Mouse (Mus musculus): ENCODE results near the gene Gm17416. TPM values are rescaled to one million over a fixed set of nuclear protein-coding genes. Genes with fewer than 3 reads are reported as not detected.

The Gm17416 gene
- total RNA-seq, 2 experiments from 2014 or later, result not detected

DNA sequence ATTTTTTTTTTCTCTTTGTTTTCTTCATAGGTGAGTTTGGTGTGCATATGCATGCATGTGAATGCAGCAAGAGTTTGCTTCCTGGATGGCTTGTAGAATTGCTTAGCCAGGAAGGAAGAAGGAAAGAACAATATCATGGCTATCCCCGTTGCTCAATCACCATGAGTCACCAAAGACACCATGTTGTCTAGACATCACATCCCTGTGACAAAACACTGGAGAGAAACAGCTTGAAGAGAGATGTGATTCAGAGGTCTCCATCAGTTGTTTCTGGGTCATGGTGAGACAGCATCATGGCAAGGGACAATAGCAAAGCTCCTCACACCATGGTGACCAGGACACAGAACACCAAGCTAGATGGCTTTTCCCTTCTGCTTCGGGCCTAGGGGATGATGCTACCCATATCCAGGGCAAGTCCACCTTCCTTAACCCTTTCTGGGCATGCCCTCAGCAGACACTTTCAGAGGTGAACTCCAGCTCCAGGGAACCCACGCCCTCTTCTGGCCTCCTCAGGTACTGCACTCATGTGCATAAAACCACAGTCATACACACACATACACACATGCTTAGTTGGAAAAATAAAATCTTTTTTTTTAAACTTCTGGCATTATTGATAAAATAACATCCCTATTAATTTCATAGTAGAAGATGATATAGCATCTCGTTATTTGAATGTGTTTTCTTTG lies 32.3 kb downstream of the Gm17416 start:
- 0 out of 2 replicates have a peak, but pooled peaks have one; percentile 34 for ATAC-seq (replicated peaks; ENCODE audit: poor library complexity)

GRCm38 (mm10) chr2:152604057-152604456 lies 34.9 kb downstream of the Gm17416 start, which contains the start of gene Defb36:
Defb36 (plus strand) TSS chr2:152604327.
- no peak for ATAC-seq (replicated peaks; ENCODE audit: poor library complexity)

DNA sequence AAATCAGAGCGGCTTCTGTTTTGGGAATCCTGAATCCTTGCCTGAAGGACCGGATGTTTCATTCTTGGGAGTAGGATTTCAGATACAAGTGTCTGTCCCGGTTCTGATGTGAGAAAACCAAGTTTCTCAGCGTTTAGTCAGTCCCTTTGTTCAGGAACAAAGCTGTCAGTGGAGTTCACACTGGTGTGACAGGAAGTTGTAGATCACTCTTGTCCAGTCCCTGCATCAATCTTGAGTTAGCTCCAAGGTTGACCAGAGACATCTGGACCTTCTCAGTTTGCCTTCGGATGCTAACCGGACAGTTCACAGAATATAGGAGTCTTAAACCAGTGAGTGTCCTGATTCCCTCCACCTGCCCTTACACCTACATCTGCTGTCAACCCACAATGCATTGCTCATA lies 38.6 kb downstream of the Gm17416 start:
- no peak for ATAC-seq (replicated peaks; ENCODE audit: poor library complexity)

DNA sequence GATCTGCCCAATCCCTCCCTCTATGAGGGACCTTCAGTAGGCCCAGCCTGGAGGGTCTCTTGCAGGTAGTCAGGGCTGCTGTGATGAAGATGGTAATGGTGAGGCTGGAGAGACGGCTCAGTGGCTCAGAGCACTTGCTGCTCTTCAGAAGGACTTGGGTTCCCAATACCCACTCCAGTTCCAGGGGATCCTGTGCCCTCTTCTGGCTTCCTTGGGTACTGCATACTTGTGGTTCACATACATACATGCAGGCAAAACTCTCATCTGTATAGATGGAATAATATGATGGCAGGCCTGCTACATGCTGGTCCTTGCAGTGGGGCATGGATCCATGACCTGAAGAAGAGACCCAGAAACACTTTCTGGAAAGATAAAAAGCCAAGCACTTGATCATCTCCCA lies 39.6 kb downstream of the Gm17416 start:
- no peak for ATAC-seq (replicated peaks; ENCODE audit: poor library complexity)

DNA sequence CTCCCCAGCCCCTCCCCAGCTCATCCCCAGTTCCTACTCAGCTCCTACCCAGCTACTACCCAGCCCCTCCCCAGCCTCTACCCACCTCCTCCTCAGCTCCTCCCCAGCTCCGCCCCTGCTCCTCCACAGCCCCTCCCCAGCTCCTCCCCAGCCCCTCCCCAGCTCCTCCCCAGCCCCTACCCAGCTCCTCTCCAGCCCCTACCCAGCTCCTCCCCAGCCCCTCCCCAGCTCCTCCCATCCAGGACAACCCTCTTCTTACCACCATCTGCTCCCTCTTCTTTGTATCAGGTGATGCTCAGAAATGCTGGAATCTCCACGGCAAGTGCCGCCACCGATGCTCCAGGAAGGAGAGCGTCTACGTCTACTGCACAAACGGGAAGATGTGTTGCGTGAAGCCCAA lies 43.1 kb downstream of the Gm17416 start:
- ATAC-seq (replicated peaks; ENCODE audit: poor library complexity), result no peak

DNA sequence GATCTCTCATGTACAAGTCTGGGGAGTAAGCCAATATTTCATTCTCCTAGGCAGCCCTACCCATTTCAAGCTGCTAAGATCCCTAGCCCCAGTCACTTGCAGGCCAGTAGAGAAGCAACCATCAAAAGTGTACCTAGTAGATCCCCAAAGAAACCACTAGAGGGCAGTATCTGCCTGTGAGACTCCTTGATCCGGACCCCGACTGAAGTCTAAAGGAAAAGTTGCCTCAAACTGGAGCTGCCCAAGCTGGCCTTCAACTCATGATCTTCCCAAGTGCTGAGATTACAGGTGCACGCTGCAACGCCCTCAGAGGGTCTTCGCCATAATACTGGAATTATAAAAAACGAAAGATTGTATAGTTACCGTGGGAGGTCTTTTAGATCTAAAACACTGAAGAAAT lies 46.4 kb downstream of the Gm17416 start:
- ATAC-seq (replicated peaks; ENCODE audit: poor library complexity), result peak; percentile 93

GRCm38 (mm10) chr2:152616470-152616869 lies 47.3 kb downstream of the Gm17416 start:
- ATAC-seq (replicated peaks; ENCODE audit: poor library complexity), result no peak

- no peak for ATAC-seq (replicated peaks; ENCODE audit: poor library complexity)
These were observed 48.2 kb downstream of the Gm17416 start for GRCm38 (mm10) chr2:152617374-152617773.

Other genes starting within 250 kb of the Gm17416 start
- 50.3 and 75.6 TPM in 2 replicates for gene Rbck1, start 236.7 kb upstream of the Gm17416 start, total RNA-seq (2015)
- 66.8 and 67.2 TPM in 2 replicates for gene Rbck1, start 236.7 kb upstream of the Gm17416 start, total RNA-seq (2017)
- gene Trib3, start 225.3 kb upstream of the Gm17416 start, total RNA-seq (2015), result not detected in 2 replicates
- gene Trib3, start 225.3 kb upstream of the Gm17416 start, total RNA-seq (2017), result not detected in 2 replicates
- gene Nrsn2, start 192.7 kb upstream of the Gm17416 start, total RNA-seq (2015), result not detected in 2 replicates
- gene Nrsn2, start 192.7 kb upstream of the Gm17416 start, total RNA-seq (2017), result not detected in 2 replicates
- gene Sox12, start 171.3 kb upstream of the Gm17416 start, total RNA-seq (2015), result 6.8 and 9.0 TPM in 2 replicates
- gene Sox12, start 171.3 kb upstream of the Gm17416 start, total RNA-seq (2017), result 1.9 and 2.2 TPM in 2 replicates
- 5.3 and 5.7 TPM in 2 replicates for gene Zcchc3, start 154.3 kb upstream of the Gm17416 start, total RNA-seq (2015)
- 2.8 and 4.1 TPM in 2 replicates for gene Zcchc3, start 154.3 kb upstream of the Gm17416 start, total RNA-seq (2017)
- not detected in 2 replicates for gene 6820408C15Rik, start 153.8 kb upstream of the Gm17416 start, total RNA-seq (2015)
- 0.29 TPM in 1 of 2 replicates, not detected in the other for gene 6820408C15Rik, start 153.8 kb upstream of the Gm17416 start, total RNA-seq (2017)
- gene Defb23, start 104.7 kb upstream of the Gm17416 start, total RNA-seq (2015), result not detected in 2 replicates
- gene Defb23, start 104.7 kb upstream of the Gm17416 start, total RNA-seq (2017), result not detected in 2 replicates
- not detected in 2 replicates for gene Defb20, start 92.3 kb upstream of the Gm17416 start, total RNA-seq (2015)
- gene Defb20, start 92.3 kb upstream of the Gm17416 start, total RNA-seq (2017), result not detected in 2 replicates
- gene Defb22, start 79.2 kb upstream of the Gm17416 start, total RNA-seq (2015), result not detected in 2 replicates
- not detected in 2 replicates for gene Defb22, start 79.2 kb upstream of the Gm17416 start, total RNA-seq (2017)
- not detected in 2 replicates for gene Defb26, start 57.6 kb upstream of the Gm17416 start, total RNA-seq (2015)
- gene Defb26, start 57.6 kb upstream of the Gm17416 start, total RNA-seq (2017), result not detected in 2 replicates
- not detected in 2 replicates for gene Defb28, start 51.1 kb upstream of the Gm17416 start, total RNA-seq (2015)
- gene Defb28, start 51.1 kb upstream of the Gm17416 start, total RNA-seq (2017), result not detected in 2 replicates
- gene Defb29, start 29.2 kb upstream of the Gm17416 start, total RNA-seq (2015), result not detected in 2 replicates
- not detected in 2 replicates for gene Defb29, start 29.2 kb upstream of the Gm17416 start, total RNA-seq (2017)
- not detected in 2 replicates for gene Defb21, start 3.4 kb downstream of the Gm17416 start, total RNA-seq (2015)
- not detected in 2 replicates for gene Defb21, start 3.4 kb downstream of the Gm17416 start, total RNA-seq (2017)
- gene Defb19, start 11.0 kb downstream of the Gm17416 start, total RNA-seq (2015), result not detected in 2 replicates
- gene Defb19, start 11.0 kb downstream of the Gm17416 start, total RNA-seq (2017), result not detected in 2 replicates
- gene Defb45, start 30.1 kb downstream of the Gm17416 start, total RNA-seq (2015), result not detected in 2 replicates
- not detected in 2 replicates for gene Defb45, start 30.1 kb downstream of the Gm17416 start, total RNA-seq (2017)
- not detected in 2 replicates for gene Defb36, start 35.0 kb downstream of the Gm17416 start, total RNA-seq (2015)
- not detected in 2 replicates for gene Defb36, start 35.0 kb downstream of the Gm17416 start, total RNA-seq (2017)
- gene Defb25, start 53.7 kb downstream of the Gm17416 start, total RNA-seq (2015), result not detected in 2 replicates
- not detected in 2 replicates for gene Defb25, start 53.7 kb downstream of the Gm17416 start, total RNA-seq (2017)
- gene Rem1, start 57.6 kb downstream of the Gm17416 start, total RNA-seq (2015), result 1.2 TPM in 1 of 2 replicates, not detected in the other
- 0.10 and 0.87 TPM in 2 replicates for gene Rem1, start 57.6 kb downstream of the Gm17416 start, total RNA-seq (2017)
- 169 and 177 TPM in 2 replicates for gene H13, start 100.1 kb downstream of the Gm17416 start, total RNA-seq (2015)
- 126 and 128 TPM in 2 replicates for gene H13, start 100.1 kb downstream of the Gm17416 start, total RNA-seq (2017)
- gene Mcts2, start 117.7 kb downstream of the Gm17416 start, total RNA-seq (2015), result 8.7 and 12.3 TPM in 2 replicates
- 6.1 and 11.0 TPM in 2 replicates for gene Mcts2, start 117.7 kb downstream of the Gm17416 start, total RNA-seq (2017)
- 8.3 and 11.7 TPM in 2 replicates for gene Id1, start 166.9 kb downstream of the Gm17416 start, total RNA-seq (2015)
- 3.6 and 7.1 TPM in 2 replicates for gene Id1, start 166.9 kb downstream of the Gm17416 start, total RNA-seq (2017)
- gene Cox4i2, start 184.8 kb downstream of the Gm17416 start, total RNA-seq (2015), result 1.4 and 1.5 TPM in 2 replicates
- 1.8 TPM in 1 of 2 replicates, not detected in the other for gene Cox4i2, start 184.8 kb downstream of the Gm17416 start, total RNA-seq (2017)